Mouse (Mus musculus) T-helper 1 cell (primary cell): Measurements from ENCODE around the gene Wdr37.

ENCODE experiments used
- in situ Hi-C: fragments of 300-600 bp; cut with MboI, MseI; formaldehyde crosslinking; loops from one replicate; pipeline ENCODE4 v1.15.1; 2025; ENCODE audit warnings: high pct_unique_total_duplicates

Gene Wdr37

GRCm38 (mm10) chr13:8841846-8842245 is 29.9 kb downstream of the Wdr37 start:
- in situ Hi-C loops = loop anchor here (5.0 kb wide), 1 partner anchor 140 kb away; no protein-coding TSS in a partner anchor

- in situ Hi-C loops = loop anchor here (5.0 kb wide), 1 partner anchor 141 kb away; no protein-coding TSS in a partner anchor
These were observed 30.8 kb downstream of the Wdr37 start for GRCm38 (mm10) chr13:8840941-8841340.

DNA sequence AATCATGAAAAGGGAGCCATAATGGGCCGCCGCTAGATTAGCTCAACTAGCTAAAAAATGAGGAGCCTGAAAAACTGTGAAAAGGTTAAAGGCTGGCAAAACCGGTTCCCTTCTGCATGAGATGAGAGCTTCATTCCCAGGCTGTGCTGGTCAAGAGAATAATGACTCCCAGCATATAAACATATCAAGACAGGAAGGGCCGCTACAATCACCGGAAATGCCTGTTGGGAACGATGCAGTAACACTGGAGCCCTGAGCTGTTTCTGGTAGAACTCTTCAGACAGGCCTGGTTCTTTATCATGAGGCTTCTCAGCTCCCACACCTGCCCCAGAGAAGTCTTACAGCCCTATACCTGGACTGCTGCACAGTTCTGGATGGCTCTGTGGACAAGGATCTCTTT is 31.8 kb downstream of the Wdr37 start:
- in situ Hi-C loops = loop anchor here (5.0 kb wide), 1 partner anchor 142 kb away; no protein-coding TSS in a partner anchor

DNA sequence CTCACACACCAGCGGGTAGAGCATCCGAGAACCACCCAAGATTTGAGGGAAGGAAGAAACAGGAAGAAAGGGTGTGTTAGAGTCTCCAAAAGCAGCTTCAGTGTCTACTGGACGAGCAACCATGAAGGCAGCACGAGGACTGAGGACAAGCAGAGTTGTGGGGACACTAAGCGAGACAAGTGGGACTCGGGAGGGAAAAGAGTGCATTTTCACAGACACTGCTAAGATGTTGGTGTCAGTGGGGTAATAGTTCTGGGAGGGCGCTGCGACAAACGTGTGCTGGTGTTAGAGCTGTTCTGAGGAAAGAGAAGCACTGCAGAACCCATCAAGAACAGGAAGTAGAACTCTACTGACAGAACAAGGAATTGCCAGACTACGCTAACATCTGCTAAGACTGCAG is 32.6 kb downstream of the Wdr37 start:
- in situ Hi-C loops = no loop called here

DNA sequence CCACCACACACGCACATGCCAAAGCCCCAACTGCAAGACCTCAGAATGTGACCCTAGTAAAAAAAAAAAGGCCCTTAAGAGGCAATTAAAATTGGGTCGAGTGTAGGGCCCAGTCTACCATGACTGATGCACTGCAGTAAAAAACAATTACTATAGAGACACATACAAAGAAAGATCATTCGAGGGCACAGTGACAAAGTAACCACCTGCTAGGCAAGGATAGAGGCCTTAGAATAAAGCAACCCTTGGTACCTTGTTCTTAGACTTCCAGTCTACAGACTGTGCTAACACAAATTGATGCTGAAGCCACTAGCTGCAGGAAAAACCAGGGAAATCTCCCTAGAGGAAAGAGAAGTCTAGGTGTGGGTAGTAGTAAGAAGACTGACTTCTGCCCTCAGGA is 33.3 kb downstream of the Wdr37 start:
- in situ Hi-C loops = no loop called here

DNA sequence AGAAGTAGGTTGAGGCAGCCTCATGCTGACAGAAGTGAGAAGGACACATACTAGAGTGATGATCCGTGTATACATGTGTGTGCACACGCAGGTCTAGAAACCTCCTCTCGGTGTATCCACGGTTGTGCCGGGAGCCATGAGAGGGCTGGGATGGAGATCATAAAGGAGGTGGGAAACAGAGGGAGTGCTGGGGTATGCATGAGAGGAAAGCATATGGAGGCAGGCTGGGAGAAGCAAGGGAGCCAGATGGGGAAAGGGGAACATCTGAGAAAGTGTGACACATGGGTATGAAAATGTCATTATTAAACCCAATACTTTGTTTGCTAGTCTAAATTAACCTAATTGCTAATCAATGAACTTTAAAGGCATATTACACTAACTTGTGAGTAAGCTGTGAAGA is 37.1 kb downstream of the Wdr37 start:
- in situ Hi-C loops = no loop called here

DNA sequence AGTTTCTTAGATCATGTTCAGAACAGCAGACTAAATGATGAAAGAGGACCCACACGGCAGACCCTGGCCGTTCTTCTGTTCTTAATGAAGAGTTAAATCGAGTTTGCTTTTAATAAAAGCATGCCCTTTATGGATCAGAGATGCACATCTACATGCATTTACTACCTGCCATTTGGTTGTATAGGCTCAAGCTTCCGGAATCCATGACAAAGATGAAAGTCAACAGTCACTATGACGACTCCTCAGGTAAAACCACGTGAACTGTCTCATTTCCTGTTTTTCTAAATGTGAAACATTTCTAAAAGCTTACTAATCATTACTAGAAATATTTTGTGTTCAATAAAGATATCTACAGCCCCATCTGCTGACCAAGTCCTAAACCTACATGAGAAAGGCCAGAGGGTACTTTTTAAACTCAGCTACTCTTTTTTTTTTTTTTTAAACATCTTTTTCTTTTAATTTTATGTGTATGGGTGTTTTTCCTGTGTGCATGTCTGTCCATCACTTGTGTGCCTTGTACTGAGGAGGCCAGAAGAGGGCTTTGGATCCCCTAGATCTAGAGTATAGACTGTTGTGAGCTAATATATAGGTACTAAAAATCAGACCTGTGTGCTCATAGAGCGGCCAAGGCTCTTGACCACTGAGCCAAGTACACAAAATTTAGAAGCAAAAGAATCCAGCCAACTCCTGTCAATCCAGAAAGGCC is 40.0 kb downstream of the Wdr37 start:
- in situ Hi-C loops = no loop called here

- in situ Hi-C loops = no loop called here
These were observed 41.0 kb downstream of the Wdr37 start for GRCm38 (mm10) chr13:8830696-8831095.

GRCm38 (mm10) chr13:8829784-8830183 is 41.9 kb downstream of the Wdr37 start:
- in situ Hi-C loops = no loop called here

DNA sequence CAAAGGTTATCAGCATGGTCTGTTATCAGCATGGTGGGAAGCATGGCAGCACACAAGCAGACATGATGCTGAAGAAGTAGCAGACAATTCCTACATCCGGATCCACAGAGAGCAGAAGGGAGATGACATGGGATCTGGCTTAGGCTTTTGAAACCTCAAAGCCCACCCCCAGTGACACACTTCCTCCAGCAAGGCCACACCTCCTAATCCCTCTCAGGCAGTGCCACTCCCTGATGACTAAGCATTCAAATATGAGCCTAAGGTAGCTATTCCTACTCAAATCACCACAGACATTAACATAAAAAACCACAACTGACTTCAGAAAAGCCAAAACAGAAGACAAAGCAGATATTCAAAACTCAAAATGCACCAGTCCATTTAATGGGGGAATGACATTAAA is 42.8 kb downstream of the Wdr37 start:
- in situ Hi-C loops = no loop called here

DNA sequence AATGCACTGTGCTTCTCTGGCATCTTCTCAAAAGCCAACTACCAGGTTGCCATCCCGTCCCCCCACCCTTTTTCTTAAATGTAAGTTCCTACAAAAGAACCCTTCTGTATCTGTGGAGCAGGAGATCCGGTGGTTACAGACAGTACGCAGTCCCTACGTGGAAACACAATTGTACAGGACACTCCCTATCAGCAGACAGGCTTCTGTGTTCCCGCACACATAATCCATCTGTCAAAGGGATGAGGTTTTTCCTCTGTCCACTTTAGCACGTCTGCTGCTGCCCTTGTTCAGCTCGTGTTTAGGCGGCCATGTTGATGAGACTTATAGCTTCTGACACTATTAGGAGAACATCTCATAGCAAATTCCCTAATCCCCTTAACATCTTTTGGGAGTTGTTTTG is 48.2 kb downstream of the Wdr37 start:
- in situ Hi-C loops = no loop called here

- in situ Hi-C loops = no loop called here
These were observed 48.6 kb downstream of the Wdr37 start for GRCm38 (mm10) chr13:8823120-8823519.

DNA sequence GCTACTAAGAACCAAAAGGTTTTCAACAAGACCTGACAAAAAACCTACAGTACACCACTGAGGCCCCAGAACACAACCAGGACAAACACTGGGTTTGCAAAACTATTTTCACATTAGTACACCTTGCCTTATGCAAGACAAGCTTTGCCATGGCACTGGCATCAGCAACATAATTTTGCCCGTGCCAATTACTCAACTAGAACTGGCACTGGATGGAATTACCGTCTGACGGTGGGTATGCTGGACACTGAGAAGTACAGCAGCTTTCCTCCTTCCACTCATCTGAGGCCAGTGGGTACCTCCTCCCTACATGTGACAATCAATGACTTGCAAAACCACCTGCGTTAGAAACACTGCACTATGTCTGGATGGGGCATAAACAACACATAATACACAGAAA is 49.5 kb downstream of the Wdr37 start:
- in situ Hi-C loops = no loop called here

GRCm38 (mm10) chr13:8805931-8806330 is 65.8 kb downstream of the Wdr37 start:
- in situ Hi-C loops = no loop called here

DNA sequence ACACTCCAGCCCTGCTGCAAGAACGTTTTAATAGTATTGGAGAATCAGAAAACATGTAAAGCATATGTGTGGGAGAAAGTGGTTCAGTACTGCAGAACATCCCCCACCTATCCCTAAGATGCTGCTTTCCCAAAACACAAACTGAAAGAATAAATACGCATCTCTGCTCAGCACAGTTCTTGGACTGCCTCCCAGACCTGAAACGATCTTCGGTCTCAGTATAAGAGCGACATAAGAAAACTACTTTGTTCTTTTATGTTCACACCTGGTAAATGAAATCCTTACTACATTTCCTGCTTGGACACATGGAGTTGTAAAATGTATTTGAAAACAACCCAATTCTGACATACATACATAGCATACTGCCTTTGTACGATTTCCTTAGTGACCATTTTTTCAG is 71.1 kb downstream of the Wdr37 start:
- in situ Hi-C loops = no loop called here

DNA sequence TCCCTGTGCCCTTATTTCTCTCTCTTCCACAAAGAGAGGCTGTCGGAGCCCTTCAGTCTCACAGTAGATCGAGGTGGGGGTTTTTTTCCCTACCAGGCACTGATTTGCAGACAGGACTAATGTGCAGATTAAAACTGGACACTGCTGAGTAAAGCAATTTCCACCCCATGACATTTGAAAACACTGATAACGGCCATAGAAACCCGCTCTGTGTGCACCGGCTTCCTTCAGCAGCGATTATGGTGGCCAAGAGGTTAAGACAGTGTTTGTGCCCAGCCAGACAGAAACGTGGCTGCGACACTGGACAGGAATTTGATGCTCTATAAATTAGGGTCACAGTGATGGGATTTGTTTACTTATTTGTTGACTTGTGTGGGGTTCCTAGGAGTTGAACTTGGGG is 78.5 kb downstream of the Wdr37 start:
- in situ Hi-C loops = no loop called here

DNA sequence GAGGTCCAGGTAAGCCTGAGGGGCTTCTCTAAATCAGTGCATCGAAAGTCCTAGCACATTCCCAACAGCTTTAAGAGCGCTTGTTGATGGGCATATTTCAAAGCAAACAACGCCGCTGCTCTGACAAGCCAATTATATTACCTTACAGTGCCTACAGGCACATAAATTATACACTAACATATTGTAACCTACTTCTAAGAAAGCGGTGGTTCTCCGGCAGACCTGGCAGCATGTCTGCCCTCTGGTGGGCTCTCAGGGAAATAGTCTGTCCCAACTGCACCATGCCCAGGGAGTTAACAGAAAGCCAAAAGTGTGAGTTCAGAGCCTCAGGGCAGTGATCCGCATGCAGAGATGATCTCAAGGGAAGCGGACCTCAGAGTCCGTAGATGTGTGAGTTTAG is 86.5 kb downstream of the Wdr37 start:
- in situ Hi-C loops = loop anchor here (10.0 kb wide), 1 partner anchor 1950 kb away; no protein-coding TSS in a partner anchor

GRCm38 (mm10) chr13:8784308-8785061 is 87.2 kb downstream of the Wdr37 start:
- in situ Hi-C loops = loop anchor here (10.0 kb wide), 1 partner anchor 1950 kb away; no protein-coding TSS in a partner anchor

- in situ Hi-C loops = loop anchor here (10.0 kb wide), 1 partner anchor 1949 kb away; no protein-coding TSS in a partner anchor
These were observed 87.9 kb downstream of the Wdr37 start for GRCm38 (mm10) chr13:8783686-8784307.

DNA sequence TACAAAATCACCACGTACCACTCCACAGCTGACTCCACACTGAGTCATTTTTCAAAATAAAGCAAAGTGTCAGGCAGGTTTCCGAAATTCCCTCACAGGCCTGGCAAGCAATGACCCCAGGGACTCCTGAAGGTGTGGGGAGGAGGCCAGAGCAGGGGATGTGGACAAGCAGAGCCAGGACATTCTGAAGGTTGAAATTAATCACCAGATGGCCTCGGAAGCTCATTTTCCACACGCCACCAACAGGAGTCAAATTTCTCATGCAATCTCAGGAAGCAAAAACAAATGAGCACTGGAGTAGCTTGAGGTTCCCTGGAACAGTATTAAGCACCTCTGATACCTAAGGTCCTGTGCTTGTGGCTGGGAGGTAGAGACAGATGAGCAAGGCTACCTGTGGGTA is 89.1 kb downstream of the Wdr37 start:
- in situ Hi-C loops = loop anchor here (10.0 kb wide), 1 partner anchor 1948 kb away; no protein-coding TSS in a partner anchor

- in situ Hi-C loops = loop anchor here (10.0 kb wide), 1 partner anchor 1946 kb away; no protein-coding TSS in a partner anchor
These were observed 91.3 kb downstream of the Wdr37 start for GRCm38 (mm10) chr13:8780441-8780840.

- in situ Hi-C loops = no loop called here
These were observed 101.1 kb downstream of the Wdr37 start for GRCm38 (mm10) chr13:8770616-8771015.
